Mouse (Mus musculus) intestine, embryonic 14.5 days (tissue): ENCODE measurements around the gene Atp2c1. TPM values are rescaled to one million over a fixed set of nuclear protein-coding genes. Genes with fewer than 3 reads are reported as not detected.

Experiments
- ATAC-seq: fragments of 200-750 bp; cut with Nextera tagmentation; replicated peaks from 2 replicates; pipeline ENCODE4 v1.8.0; 2017; ENCODE audit warnings: low read depth, moderate number of reproducible peaks, moderate TSS enrichment, moderate library complexity; ENCODE audit not compliant: low FRiP score, low TSS enrichment
- DNase-seq: peaks from one replicate; pipeline ENCODE4 v3.0.0-alpha.2; 2018; ENCODE audit warnings: low spot score
- H3K27ac ChIP-seq: fragments of 300-500 bp; sonication (generic); 2 replicates; pipeline ENCODE4 v1.5.1; 2014; ENCODE audit warnings: low read depth, mild to moderate bottlenecking, control low read depth
- H3K27me3 ChIP-seq: fragments of 300-500 bp; sonication (generic); replicated peaks from 2 replicates; pipeline ENCODE4 v1.6.1; 2014; ENCODE audit warnings: low read length, control low read depth; ENCODE audit not compliant: control insufficient read depth, insufficient read depth
- H3K36me3 ChIP-seq: fragments of 300-500 bp; sonication (generic); 2 replicates; pipeline ENCODE4 v1.6.1; 2014; ENCODE audit warnings: low read length, control low read depth; ENCODE audit not compliant: control insufficient read depth, insufficient read depth
- H3K4me1 ChIP-seq: fragments of 300-500 bp; sonication (generic); replicated peaks from 2 replicates; pipeline ENCODE4 v1.6.1; 2014; ENCODE audit warnings: low read length, control low read depth, mixed read lengths; ENCODE audit not compliant: control insufficient read depth, insufficient read depth
- H3K4me2 ChIP-seq: fragments of 300-500 bp; sonication (generic); 2 replicates; pipeline ENCODE4 v1.6.1; 2014; ENCODE audit warnings: low read length
- H3K4me3 ChIP-seq: fragments of 300-500 bp; sonication (generic); 2 replicates; pipeline ENCODE4 v1.5.1; 2014; ENCODE audit warnings: low read depth, low read length, control low read depth, mixed read lengths
- H3K9ac ChIP-seq: fragments of 300-500 bp; sonication (generic); 2 replicates; pipeline ENCODE4 v1.6.1; 2014; ENCODE audit warnings: mild to moderate bottlenecking, low read length
- H3K9me3 ChIP-seq: fragments of 300-500 bp; sonication (generic); 2 replicates; pipeline ENCODE4 v1.6.1; 2016; ENCODE audit warnings: low read length, control low read depth; ENCODE audit not compliant: control insufficient read depth
- WGBS: fragments of 180-500 bp; shearing (Covaris S2); extraction: QIAGEN DNeasy Blood & Tissue Kit; methylation state at CpG from one replicate; pipeline ENCODE4 v1.1.7; 2014; 5-methylcytosine and 5-hydroxymethylcytosine counted together
- polyA plus RNA-seq: library from polyadenylated mRNA; unstranded; fragments of >200 nt; fragmentation: Nextera tagmentation; extraction: Ambion mirVana; gene quantifications from 2 replicates; pipeline ENCODE4 v1.2.1, GENCODE M21; 2014

The Atp2c1 gene
- polyA plus RNA-seq: 63.7 and 66.4 TPM in 2 replicates

GRCm38 (mm10) chr9:105527219-105527618 lies at the start of gene Atp2c1:
Gene Atp2c1, minus strand, starts transcription at chr9:105527319.
- H3K36me3 ChIP-seq: no peaks in the 10 kb centered on the region
- no peaks in the 10 kb centered on the region for H3K27me3 ChIP-seq
- DNase-seq: no peak
- no peak within 1 kb of the TSS for H3K9ac ChIP-seq
- H3K9me3 ChIP-seq: no peaks in the 10 kb centered on the region
- no peak within 1 kb of the TSS for H3K27ac ChIP-seq
- no peak within 1 kb of the TSS for H3K4me2 ChIP-seq
- ATAC-seq: no peak
- H3K4me1 ChIP-seq: 0 out of 2 replicates have a peak, but pooled peaks cover under 1% of the 10 kb centered on the region
- H3K4me3 ChIP-seq: no peak within 1 kb of the TSS
- WGBS: 91% methylated on average over 12 of the region's 12 CpGs

- no peaks in the 10 kb centered on the region for H3K27me3 ChIP-seq
- H3K4me3 ChIP-seq: no peak overlapping the region
- no peaks in the 10 kb centered on the region for H3K9me3 ChIP-seq
- no peaks in the 10 kb centered on the region for H3K36me3 ChIP-seq
- H3K4me1 ChIP-seq: peaks cover 13% of the 10 kb centered on the region
- 82% methylated on average over 5 of the region's 5 CpGs for WGBS
- H3K4me2 ChIP-seq: no peak overlapping the region
- DNase-seq (no peak), ATAC-seq (no peak)
- no peak overlapping the region for H3K27ac ChIP-seq
- H3K9ac ChIP-seq: no peak overlapping the region
These were observed 30.3 kb upstream of the Atp2c1 start for GRCm38 (mm10) chr9:105557452-105557851.

GRCm38 (mm10) chr9:105556141-105556735 lies 29.1 kb upstream of the Atp2c1 start:
- WGBS: 47% methylated on average over 8 of the region's 8 CpGs
- DNase-seq (no peak), ATAC-seq (no peak)
- Histone ChIP-seq H3K4me3 (no peak overlapping the region), H3K36me3 (no peaks in the 10 kb centered on the region), H3K27me3 (no peaks in the 10 kb centered on the region), H3K4me2 (0 out of 2 replicates have a peak overlapping the region, but pooled peaks have one; percentile 3), H3K27ac (no peak overlapping the region), H3K4me1 (peaks cover 16% of the 10 kb centered on the region), H3K9me3 (no peaks in the 10 kb centered on the region), H3K9ac (no peak overlapping the region)

GRCm38 (mm10) chr9:105554439-105554807 lies 27.3 kb upstream of the Atp2c1 start:
- H3K9ac ChIP-seq: no peak overlapping the region
- DNase-seq (no peak), ATAC-seq (no peak; the same call in 1 of the 2 replicates)
- H3K36me3 ChIP-seq: no peaks in the 10 kb centered on the region
- H3K4me3 ChIP-seq: no peak overlapping the region
- no peaks in the 10 kb centered on the region for H3K27me3 ChIP-seq
- no peaks in the 10 kb centered on the region for H3K9me3 ChIP-seq
- 52% methylated on average over 7 of the region's 7 CpGs for whole genome bisulfite sequencing
- H3K27ac ChIP-seq: no peak overlapping the region
- peaks cover 16% of the 10 kb centered on the region for H3K4me1 ChIP-seq
- peak overlapping the region; percentile 36 for H3K4me2 ChIP-seq

GRCm38 (mm10) chr9:105553629-105554438 lies 26.7 kb upstream of the Atp2c1 start:
- 15% methylated on average over 24 of the region's 24 CpGs for WGBS
- Histone ChIP-seq H3K9ac (no peak overlapping the region), H3K4me1 (peaks cover 16% of the 10 kb centered on the region), H3K9me3 (no peaks in the 10 kb centered on the region), H3K27ac (no peak overlapping the region), H3K36me3 (no peaks in the 10 kb centered on the region), H3K4me2 (peak overlapping the region; percentile 36), H3K27me3 (no peaks in the 10 kb centered on the region), H3K4me3 (peak overlapping the region; percentile 18; the same call in 1 of the 2 replicates)
- DNase-seq: peak; percentile 73
- ATAC-seq: peak; percentile 45; the same call in 1 of the 2 replicates

- Histone ChIP-seq H3K9ac (no peak overlapping the region), H3K9me3 (no peaks in the 10 kb centered on the region), H3K27me3 (no peaks in the 10 kb centered on the region), H3K4me1 (peaks cover 16% of the 10 kb centered on the region), H3K36me3 (no peaks in the 10 kb centered on the region), H3K4me2 (no peak overlapping the region), H3K27ac (no peak overlapping the region), H3K4me3 (no peak overlapping the region)
- ATAC-seq (no peak; the same call in 1 of the 2 replicates), DNase-seq (no peak)
- WGBS: 37% methylated on average over 4 of the region's 4 CpGs
These were observed 24.3 kb upstream of the Atp2c1 start for GRCm38 (mm10) chr9:105551407-105551806.

GRCm38 (mm10) chr9:105549096-105549495 lies 22.0 kb upstream of the Atp2c1 start:
- no peak for ATAC-seq
- DNase-seq: no peak
- no peaks in the 10 kb centered on the region for H3K36me3 ChIP-seq

GRCm38 (mm10) chr9:105544013-105544750 lies 17.1 kb upstream of the Atp2c1 start:
- DNase-seq: no peak
- no peaks in the 10 kb centered on the region for H3K36me3 ChIP-seq
- WGBS: 77% methylated on average over 8 of the region's 8 CpGs
- H3K4me2 ChIP-seq: no peak overlapping the region
- no peak overlapping the region for H3K27ac ChIP-seq
- no peak overlapping the region for H3K4me3 ChIP-seq
- H3K4me1 ChIP-seq: no peaks in the 10 kb centered on the region
- no peak for ATAC-seq
- no peaks in the 10 kb centered on the region for H3K27me3 ChIP-seq
- no peaks in the 10 kb centered on the region for H3K9me3 ChIP-seq
- H3K9ac ChIP-seq: no peak overlapping the region

More at GRCm38 (mm10) chr9:105549096-105549495, 22.0 kb upstream of the Atp2c1 start:
- Histone ChIP-seq H3K4me3 (no peak overlapping the region), H3K4me2 (no peak overlapping the region), H3K4me1 (peaks cover 4% of the 10 kb centered on the region), H3K9me3 (no peaks in the 10 kb centered on the region), H3K9ac (no peak overlapping the region), H3K27ac (no peak overlapping the region), H3K27me3 (no peaks in the 10 kb centered on the region)
- WGBS: 69% methylated on average over 6 of the region's 6 CpGs
